Mouse (Mus musculus) hindbrain, postnatal 0 days (tissue): ENCODE data around the gene Sla2. TPM values are rescaled to one million over a fixed set of nuclear protein-coding genes. Genes with fewer than 3 reads are reported as not detected.

Experiments
- ATAC-seq: fragments of 200-750 bp; cut with Nextera tagmentation; 2 replicates; pipeline ENCODE4 v1.8.0; 2017; ENCODE audit warnings: mild to moderate bottlenecking, moderate TSS enrichment, moderate library complexity
- DNase-seq: peaks from one replicate; pipeline ENCODE4 v3.0.0-alpha.2; 2015; ENCODE audit warnings: low spot score
- H3K27ac ChIP-seq: fragments of 300-500 bp; sonication (generic); 2 replicates; pipeline ENCODE4 v1.5.1; 2014; ENCODE audit warnings: mild to moderate bottlenecking
- H3K27me3 ChIP-seq: fragments of 300-500 bp; sonication (generic); 2 replicates; pipeline ENCODE4 v1.6.1; 2014; ENCODE audit warnings: low read length, mixed read lengths; ENCODE audit not compliant: insufficient read depth
- H3K36me3 ChIP-seq: fragments of 300-500 bp; sonication (generic); 2 replicates; pipeline ENCODE4 v1.6.1; 2014; ENCODE audit warnings: low read length, mixed read lengths; ENCODE audit not compliant: insufficient read depth
- H3K4me1 ChIP-seq: fragments of 300-500 bp; sonication (generic); 2 replicates; pipeline ENCODE4 v1.6.1; 2014; ENCODE audit warnings: antibody characterized with exemption, low read length, mixed read lengths; ENCODE audit not compliant: insufficient read depth
- H3K4me2 ChIP-seq: fragments of 300-500 bp; sonication (generic); 2 replicates; pipeline ENCODE4 v1.6.1; 2014; ENCODE audit warnings: low read depth, mild to moderate bottlenecking, low read length, moderate library complexity, mixed read lengths
- H3K4me3 ChIP-seq: fragments of 300-500 bp; sonication (generic); 2 replicates; pipeline ENCODE4 v1.5.1; 2014; ENCODE audit warnings: low read length
- H3K9ac ChIP-seq: fragments of 300-500 bp; sonication (generic); replicated peaks from 2 replicates; pipeline ENCODE4 v1.6.1; 2014; ENCODE audit warnings: mild to moderate bottlenecking, low read length, moderate library complexity, mixed read lengths
- H3K9me3 ChIP-seq: fragments of 300-500 bp; sonication (generic); 2 replicates; pipeline ENCODE4 v1.6.1; 2016; ENCODE audit warnings: low read length, mixed read lengths
- CTCF ChIP-seq: IDR thresholded peaks from 2 replicates; pipeline ENCODE4 v1.5.1; 2016; ENCODE audit warnings: antibody characterized with exemption, control low read depth, low read depth
- WGBS: fragments of 180-500 bp; shearing (Covaris S2); extraction: QIAGEN DNeasy Blood & Tissue Kit; methylation state at CpG from one replicate; pipeline ENCODE4 v1.1.7; 2014; 5-methylcytosine and 5-hydroxymethylcytosine counted together
- polyA plus RNA-seq: library from polyadenylated mRNA; unstranded; fragments of >200 nt; fragmentation: Nextera tagmentation; extraction: Ambion mirVana; gene quantifications from 2 replicates; pipeline ENCODE4 v1.2.1, GENCODE M21; 2015
- total RNA-seq: library from RNA; depleted of rRNA; stranded (reverse); fragments of >200 nt; gene quantifications from 2 replicates; pipeline ENCODE4 v1.2.3, GENCODE M21; 2014

The Sla2 gene
- total and polyA plus RNA-seq, 2 experiments from 2014 or later: 0.13 TPM; not detected in 1

GRCm38 (mm10) chr2:156879541-156879940 is 7.5 kb downstream of the Sla2 start:
- TF ChIP-seq CTCF: no peak
- Histone ChIP-seq H3K9me3 (no peaks in the 10 kb centered on the region), H3K27me3 (no peaks in the 10 kb centered on the region), H3K4me3 (no peak overlapping the region), H3K4me2 (no peak overlapping the region), H3K4me1 (no peaks in the 10 kb centered on the region; the same call in 1 of the 2 replicates), H3K36me3 (peaks cover 6% of the 10 kb centered on the region; the same call in 1 of the 2 replicates), H3K9ac (no peak overlapping the region), H3K27ac (no peak overlapping the region)
- ATAC-seq (no peak), DNase-seq (no peak)
- WGBS: 58% methylated on average over 3 of the region's 3 CpGs

GRCm38 (mm10) chr2:156877726-156878125 is 9.3 kb downstream of the Sla2 start:
- Histone ChIP-seq H3K9ac (no peak overlapping the region), H3K4me1 (no peaks in the 10 kb centered on the region; the same call in 1 of the 2 replicates)
- no peak for ATAC-seq

GRCm38 (mm10) chr2:156874760-156875510 is 12.1 kb downstream of the Sla2 start:
- Histone ChIP-seq H3K9me3 (no peaks in the 10 kb centered on the region), H3K4me1 (no peaks in the 10 kb centered on the region; the same call in 1 of the 2 replicates), H3K27me3 (no peaks in the 10 kb centered on the region), H3K36me3 (peaks cover 24% of the 10 kb centered on the region; the same call in 1 of the 2 replicates), H3K4me2 (no peak overlapping the region), H3K27ac (no peak overlapping the region; the same call in 1 of the 2 replicates), H3K9ac (no peak overlapping the region), H3K4me3 (no peak overlapping the region)
- ATAC-seq: no peak
- 86% methylated on average over 4 of the region's 4 CpGs for WGBS
- peak; percentile 19 for DNase-seq
- no peak for TF ChIP-seq CTCF

More at GRCm38 (mm10) chr2:156877726-156878125, 9.3 kb downstream of the Sla2 start:
- WGBS: 50% methylated on average over 9 of the region's 9 CpGs
- Histone ChIP-seq H3K9me3 (no peaks in the 10 kb centered on the region), H3K27me3 (no peaks in the 10 kb centered on the region), H3K4me3 (no peak overlapping the region), H3K36me3 (peaks cover 18% of the 10 kb centered on the region; the same call in 1 of the 2 replicates), H3K4me2 (no peak overlapping the region), H3K27ac (no peak overlapping the region)
- no peak for TF ChIP-seq CTCF
- no peak for DNase-seq

DNA sequence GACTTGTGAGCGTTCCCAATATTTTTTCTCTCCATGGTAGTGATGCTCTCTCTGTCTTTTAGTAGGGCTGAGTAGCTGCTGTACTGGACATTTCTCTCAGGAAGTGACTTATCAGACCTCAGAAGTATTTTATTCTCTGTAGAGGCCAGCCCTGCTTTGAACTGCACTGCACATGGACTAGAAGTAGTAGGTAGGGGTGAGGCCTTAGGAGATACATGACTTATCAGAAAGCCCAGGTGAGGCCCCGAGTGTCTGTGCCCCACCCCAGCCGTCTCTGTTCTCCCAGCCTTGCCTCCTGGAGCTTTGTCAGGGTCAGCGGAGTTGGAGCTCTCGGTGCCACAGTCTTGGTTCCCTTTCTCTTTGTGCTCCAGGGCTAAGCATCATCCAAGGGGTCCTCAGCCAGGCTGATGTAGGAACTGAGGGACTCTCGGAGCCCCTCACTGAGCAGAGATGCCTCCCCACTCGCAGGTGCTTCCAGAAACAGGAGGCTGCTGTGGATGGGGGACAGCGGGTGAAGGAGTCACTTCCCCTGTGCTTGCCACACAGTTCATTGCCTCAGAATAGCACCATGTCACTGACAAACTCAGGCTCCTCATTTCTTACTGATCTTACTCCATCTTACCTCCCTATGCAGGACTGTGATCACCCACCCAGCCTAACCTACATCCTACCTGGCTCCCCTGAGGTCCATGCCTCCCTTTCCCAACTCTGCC is 12.8 kb downstream of the Sla2 start:
- no peak for TF ChIP-seq CTCF
- Histone ChIP-seq H3K9me3 (no peaks in the 10 kb centered on the region), H3K36me3 (peaks cover 24% of the 10 kb centered on the region; the same call in 1 of the 2 replicates), H3K27ac (no peak overlapping the region), H3K9ac (no peak overlapping the region), H3K4me1 (no peaks in the 10 kb centered on the region; the same call in 1 of the 2 replicates), H3K4me3 (no peak overlapping the region), H3K27me3 (no peaks in the 10 kb centered on the region), H3K4me2 (no peak overlapping the region)
- ATAC-seq (no peak), DNase-seq (no peak)
- WGBS: 88% methylated on average over 8 of the region's 8 CpGs

DNA sequence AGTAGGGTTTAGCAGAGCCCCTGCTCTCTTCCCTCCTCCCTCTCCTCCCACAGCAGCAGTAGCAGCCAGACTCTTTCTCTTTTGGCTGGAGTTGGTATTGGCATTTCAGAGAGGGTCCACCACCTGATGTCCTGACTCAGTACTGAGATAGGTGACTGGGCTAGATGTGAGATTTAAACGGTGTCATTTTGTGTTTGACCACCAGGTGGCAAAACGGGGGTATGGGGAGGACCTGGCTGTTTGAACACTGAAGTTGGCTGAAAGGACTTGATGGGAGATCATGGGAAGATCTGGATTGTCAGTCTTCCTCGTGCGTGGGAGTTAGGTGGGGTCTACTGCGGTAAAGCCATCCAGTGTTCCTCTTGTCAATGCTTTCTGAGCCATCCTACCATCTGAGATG is 13.4 kb downstream of the Sla2 start:
- no peaks in the 10 kb centered on the region; the same call in 1 of the 2 replicates for H3K4me1 ChIP-seq
- H3K9ac ChIP-seq: no peak overlapping the region
- TF ChIP-seq CTCF: peak; percentile 90
- H3K27ac ChIP-seq: no peak overlapping the region
- DNase-seq (peak; percentile 84), ATAC-seq (peak; percentile 61; the same call in 1 of the 2 replicates)
- no peaks in the 10 kb centered on the region for H3K9me3 ChIP-seq
- H3K4me3 ChIP-seq: no peak overlapping the region
- WGBS: 21% methylated on average over 5 of the region's 5 CpGs
- peaks cover 29% of the 10 kb centered on the region for H3K36me3 ChIP-seq
- H3K27me3 ChIP-seq: no peaks in the 10 kb centered on the region
- no peak overlapping the region for H3K4me2 ChIP-seq

- ATAC-seq (no peak), DNase-seq (no peak)
- Histone ChIP-seq H3K36me3 (peaks cover 33% of the 10 kb centered on the region), H3K4me1 (no peaks in the 10 kb centered on the region), H3K9ac (no peak overlapping the region), H3K4me2 (no peak overlapping the region), H3K27me3 (no peaks in the 10 kb centered on the region), H3K27ac (no peak overlapping the region), H3K4me3 (no peak overlapping the region), H3K9me3 (no peaks in the 10 kb centered on the region)
- no peak for TF ChIP-seq CTCF
- WGBS: 40% methylated on average over 6 of the region's 6 CpGs
These were observed 16.5 kb downstream of the Sla2 start for GRCm38 (mm10) chr2:156870519-156870918.

- DNase-seq: no peak
- no peak for TF ChIP-seq CTCF
- Histone ChIP-seq H3K4me3 (no peak overlapping the region), H3K9me3 (no peaks in the 10 kb centered on the region), H3K27ac (peak overlapping the region; percentile 46; the same call in 1 of the 2 replicates), H3K4me1 (no peaks in the 10 kb centered on the region), H3K4me2 (no peak overlapping the region), H3K9ac (no peak overlapping the region), H3K36me3 (peaks cover 29% of the 10 kb centered on the region), H3K27me3 (no peaks in the 10 kb centered on the region)
- no peak for ATAC-seq
- 75% methylated on average over 7 of the region's 7 CpGs for WGBS
These were observed 17.4 kb downstream of the Sla2 start for GRCm38 (mm10) chr2:156869554-156869953.
